Mouse (Mus musculus): ENCODE results near the gene Dusp14.

DNA sequence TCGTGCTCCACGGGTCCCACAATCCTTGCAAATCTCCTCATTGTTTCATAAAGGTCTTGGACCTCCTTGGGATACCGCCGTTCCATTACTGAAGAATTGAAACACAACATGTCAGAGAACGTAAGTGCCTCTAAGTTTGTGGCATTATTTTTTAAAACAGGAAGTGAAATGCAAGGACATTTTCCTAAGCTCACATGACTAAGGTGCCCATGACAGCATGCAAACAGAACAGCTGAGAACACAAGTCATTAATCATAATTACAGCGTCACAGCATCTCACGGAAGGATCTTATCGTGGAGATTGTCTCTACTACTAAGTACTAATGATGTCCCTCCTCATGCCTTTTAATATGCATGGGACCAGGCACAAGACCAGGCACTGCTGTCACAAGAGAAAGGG, 21.5 kb upstream of the Dusp14 start:
- TF ChIP-seq CTCF (IDR thresholded peaks at IDR 0.05; ENCODE audit: low read depth) = no peak
- TF ChIP-seq EP300 (IDR thresholded peaks at IDR 0.05; ENCODE audit: low read depth) = no peak
